Mouse (Mus musculus) midbrain, embryonic 11.5 days (tissue): Measurements from ENCODE around the gene 4930486L24Rik. TPM values are rescaled to one million over a fixed set of nuclear protein-coding genes. Genes with fewer than 3 reads are reported as not detected.
"Not testable (repeated sequence)": the region's sequence is repeated elsewhere in the genome, so short reads cannot be mapped to it uniquely, and the experiment has no call there.

Experiments used
- ATAC-seq: fragments of 200-750 bp; cut with Nextera tagmentation; 2 replicates; pipeline ENCODE4 v1.8.0; 2017; ENCODE audit warnings: moderate TSS enrichment, moderate library complexity; ENCODE audit not compliant: low FRiP score
- DNase-seq: peaks from one replicate; pipeline ENCODE4 v3.0.0; 2015; ENCODE audit warnings: low spot score; ENCODE audit errors: missing footprints
- H3K27ac ChIP-seq: fragments of 300-500 bp; sonication (generic); 2 replicates; pipeline ENCODE4 v1.5.1; 2014; ENCODE audit warnings: low read depth, low read length
- H3K27me3 ChIP-seq: fragments of 300-500 bp; sonication (generic); 2 replicates; pipeline ENCODE4 v1.6.1; 2014; ENCODE audit warnings: mild to moderate bottlenecking, low read length, moderate library complexity, mixed read lengths; ENCODE audit not compliant: control insufficient read depth, insufficient read depth
- H3K36me3 ChIP-seq: fragments of 300-500 bp; sonication (generic); 2 replicates; pipeline ENCODE4 v1.6.1; 2014; ENCODE audit warnings: mild to moderate bottlenecking, low read length, moderate library complexity, mixed read lengths; ENCODE audit not compliant: control insufficient read depth, insufficient read depth
- H3K4me1 ChIP-seq: fragments of 300-500 bp; sonication (generic); 2 replicates; pipeline ENCODE4 v1.6.1; 2014; ENCODE audit warnings: low read length; ENCODE audit not compliant: control insufficient read depth, insufficient read depth
- H3K4me2 ChIP-seq: fragments of 300-500 bp; sonication (generic); 2 replicates; pipeline ENCODE4 v1.6.1; 2014; ENCODE audit warnings: mild to moderate bottlenecking, moderate library complexity
- H3K4me3 ChIP-seq: fragments of 300-500 bp; sonication (generic); 2 replicates; pipeline ENCODE4 v1.5.1; 2014; ENCODE audit warnings: low read depth, low read length
- H3K9ac ChIP-seq: fragments of 300-500 bp; sonication (generic); 2 replicates; pipeline ENCODE4 v1.6.1; 2014; ENCODE audit warnings: low read length
- H3K9me3 ChIP-seq: fragments of 300-500 bp; sonication (generic); 2 replicates; pipeline ENCODE4 v1.6.1; 2016; ENCODE audit warnings: low read length; ENCODE audit not compliant: control insufficient read depth
- WGBS: fragments of 180-500 bp; shearing (Covaris S2); extraction: QIAGEN DNeasy Blood & Tissue Kit; methylation state at CpG from one replicate; pipeline ENCODE4 v1.1.7; 2014; 5-methylcytosine and 5-hydroxymethylcytosine counted together
- polyA plus RNA-seq: library from polyadenylated mRNA; unstranded; fragments of >200 nt; fragmentation: Nextera tagmentation; extraction: Ambion mirVana; gene quantifications from 2 replicates; pipeline ENCODE4 v1.2.1, GENCODE M21; 2014

4930486L24Rik gene
- polyA plus RNA-seq = not detected in 2 replicates

- no peaks in the 10 kb centered on the region for H3K9me3 ChIP-seq
- no peaks in the 10 kb centered on the region for H3K4me1 ChIP-seq
- 89% methylated on average over 1 of the region's 1 CpGs for WGBS
- no peak within 1 kb of the TSS for H3K9ac ChIP-seq
- H3K36me3 ChIP-seq = no peaks in the 10 kb centered on the region
- no peak within 1 kb of the TSS for H3K4me3 ChIP-seq
- DNase-seq (no peak), ATAC-seq (no peak)
- H3K27ac ChIP-seq = no peak within 1 kb of the TSS
- no peak within 1 kb of the TSS for H3K4me2 ChIP-seq
- H3K27me3 ChIP-seq = no peaks in the 10 kb centered on the region
Observed at GRCm38 (mm10) chr13:60864281-60864680, at the start of gene 4930486L24Rik. Gene 4930486L24Rik (minus strand): TSS chr13:60864475.

GRCm38 (mm10) chr13:60904780-60905179 lies 40.5 kb upstream of the 4930486L24Rik start, which contains the start of gene Tpbpb:
Gene Tpbpb (minus strand): TSS chr13:60904880.
- H3K4me2 ChIP-seq, ATAC-seq, H3K9ac ChIP-seq, H3K27me3 ChIP-seq, H3K9me3 ChIP-seq, H3K36me3 ChIP-seq, H3K27ac ChIP-seq, H3K4me3 ChIP-seq, H3K4me1 ChIP-seq, DNase-seq: not testable (repeated sequence)
- 81% methylated on average over 2 of the region's 2 CpGs for WGBS

- no peaks in the 10 kb centered on the region for H3K4me1 ChIP-seq
- no peak within 1 kb of the TSS for H3K4me3 ChIP-seq
- no peak within 1 kb of the TSS for H3K9ac ChIP-seq
- no peak for ATAC-seq
- no peaks in the 10 kb centered on the region for H3K27me3 ChIP-seq
- no peaks in the 10 kb centered on the region; the same call in 1 of the 2 replicates for H3K9me3 ChIP-seq
- H3K36me3 ChIP-seq = no peaks in the 10 kb centered on the region
- H3K4me2 ChIP-seq = no peak within 1 kb of the TSS
- H3K27ac ChIP-seq = no peak within 1 kb of the TSS
- WGBS = 86% methylated on average over 3 of the region's 3 CpGs
- DNase-seq = no peak
Observed at GRCm38 (mm10) chr13:60897328-60897727, 33.1 kb upstream of the 4930486L24Rik start, which contains the start of gene Ctla2b. Gene Ctla2b (minus strand): TSS chr13:60897447.

- H3K9me3 ChIP-seq, ATAC-seq, H3K4me2 ChIP-seq, H3K36me3 ChIP-seq, H3K27ac ChIP-seq, H3K4me1 ChIP-seq, H3K9ac ChIP-seq, H3K4me3 ChIP-seq, H3K27me3 ChIP-seq, DNase-seq: not testable (repeated sequence)
- WGBS = 74% methylated on average over 8 of the region's 8 CpGs
Observed at GRCm38 (mm10) chr13:60896794-60897193, 32.5 kb upstream of the 4930486L24Rik start, which contains the start of gene Gm49392. Gene Gm49392 (minus strand): TSS chr13:60896894.

GRCm38 (mm10) chr13:60895406-60896160 lies 31.3 kb upstream of the 4930486L24Rik start:
- no peak overlapping the region for H3K4me3 ChIP-seq
- ATAC-seq (no peak), DNase-seq (no peak)
- H3K4me2 ChIP-seq = no peak overlapping the region
- H3K9me3 ChIP-seq = no peaks in the 10 kb centered on the region; the same call in 1 of the 2 replicates
- no peaks in the 10 kb centered on the region for H3K27me3 ChIP-seq
- H3K9ac ChIP-seq = no peak overlapping the region
- no peaks in the 10 kb centered on the region for H3K36me3 ChIP-seq
- no peaks in the 10 kb centered on the region for H3K4me1 ChIP-seq
- H3K27ac ChIP-seq = no peak overlapping the region

GRCm38 (mm10) chr13:60892301-60892700 lies 28.0 kb upstream of the 4930486L24Rik start:
- no peaks in the 10 kb centered on the region; the same call in 1 of the 2 replicates for H3K9me3 ChIP-seq
- ATAC-seq (no peak), DNase-seq (no peak)
- H3K4me2 ChIP-seq = no peak overlapping the region
- 86% methylated on average over 1 of the region's 1 CpGs for WGBS
- H3K27me3 ChIP-seq = no peaks in the 10 kb centered on the region
- H3K4me3 ChIP-seq = no peak overlapping the region
- no peak overlapping the region for H3K9ac ChIP-seq
- no peaks in the 10 kb centered on the region for H3K4me1 ChIP-seq
- no peaks in the 10 kb centered on the region for H3K36me3 ChIP-seq
- no peak overlapping the region for H3K27ac ChIP-seq

GRCm38 (mm10) chr13:60848241-60849120 lies 15.8 kb downstream of the 4930486L24Rik start:
- H3K9ac ChIP-seq = no peak overlapping the region
- no peaks in the 10 kb centered on the region for H3K27me3 ChIP-seq
- no peak overlapping the region for H3K27ac ChIP-seq
- H3K4me2 ChIP-seq = no peak overlapping the region
- whole genome bisulfite sequencing = 93% methylated on average over 4 of the region's 4 CpGs
- H3K9me3 ChIP-seq = no peaks in the 10 kb centered on the region
- no peaks in the 10 kb centered on the region for H3K4me1 ChIP-seq
- no peaks in the 10 kb centered on the region for H3K36me3 ChIP-seq
- ATAC-seq = no peak
- no peak overlapping the region for H3K4me3 ChIP-seq
- no peak for DNase-seq

- H3K4me3 ChIP-seq = no peak overlapping the region
- H3K36me3 ChIP-seq = no peaks in the 10 kb centered on the region
- no peaks in the 10 kb centered on the region for H3K4me1 ChIP-seq
- no peaks in the 10 kb centered on the region for H3K9me3 ChIP-seq
- ATAC-seq (no peak), DNase-seq (no peak)
- no peaks in the 10 kb centered on the region for H3K27me3 ChIP-seq
- no peak overlapping the region for H3K27ac ChIP-seq
- 82% methylated on average over 8 of the region's 8 CpGs for WGBS
- H3K4me2 ChIP-seq = no peak overlapping the region
- no peak overlapping the region for H3K9ac ChIP-seq
Observed at GRCm38 (mm10) chr13:60843153-60843552, 21.1 kb downstream of the 4930486L24Rik start.

GRCm38 (mm10) chr13:60842703-60843102 lies 21.6 kb downstream of the 4930486L24Rik start:
- no peak for DNase-seq
- Histone ChIP-seq H3K27me3 (no peaks in the 10 kb centered on the region), H3K4me1 (no peaks in the 10 kb centered on the region), H3K9me3 (no peaks in the 10 kb centered on the region), H3K4me2 (no peak overlapping the region), H3K9ac (no peak overlapping the region), H3K36me3 (no peaks in the 10 kb centered on the region), H3K27ac (no peak overlapping the region), H3K4me3 (no peak overlapping the region)
- WGBS = 86% methylated on average over 6 of the region's 6 CpGs
- ATAC-seq = no peak
